Mouse (Mus musculus) cerebellum, postnatal 10 days (tissue): ENCODE results near the gene Lef1.

Experiments used
- DNase-seq, 2 experiments: peaks; one replicate each; pipeline ENCODE4 v3.0.0; 2021; ENCODE audit warnings: mixed read lengths in 2 of 2

Lef1 gene

GRCm38 (mm10) chr3:131108094-131108653, 2.1 kb upstream of the Lef1 start:
- peak; percentile 22 to 50 for DNase-seq

- peak in 1 of 2 experiments; percentile 29 for DNase-seq
Observed at GRCm38 (mm10) chr3:131109066-131109685, 1.1 kb upstream of the Lef1 start.

- peak in 1 of 2 experiments; percentile 33 for DNase-seq
Observed at GRCm38 (mm10) chr3:131109686-131110070, 593 bp upstream of the Lef1 start.

- peak; percentile 39 to 54 for DNase-seq
Observed at GRCm38 (mm10) chr3:131111151-131111850, 1.0 kb downstream of the Lef1 start.

GRCm38 (mm10) chr3:131111851-131112572, 1.7 kb downstream of the Lef1 start:
- peak; percentile 46 to 47 for DNase-seq

GRCm38 (mm10) chr3:131112573-131112955, 2.3 kb downstream of the Lef1 start:
- DNase-seq, result no peak

- peak in 1 of 2 experiments; percentile 11 for DNase-seq
Observed at GRCm38 (mm10) chr3:131113029-131113428, 2.8 kb downstream of the Lef1 start.

- no peak for DNase-seq
Observed at GRCm38 (mm10) chr3:131116116-131116515, 5.8 kb downstream of the Lef1 start.

- DNase-seq, result no peak
Observed at GRCm38 (mm10) chr3:131117352-131117751, 7.1 kb downstream of the Lef1 start.

GRCm38 (mm10) chr3:131117883-131118282, 7.6 kb downstream of the Lef1 start:
- no peak for DNase-seq

GRCm38 (mm10) chr3:131119435-131119834, 9.2 kb downstream of the Lef1 start:
- no peak for DNase-seq

GRCm38 (mm10) chr3:131123501-131123900, 13.2 kb downstream of the Lef1 start:
- no peak for DNase-seq

GRCm38 (mm10) chr3:131125873-131126272, 15.6 kb downstream of the Lef1 start:
- no peak for DNase-seq

- no peak for DNase-seq
Observed at GRCm38 (mm10) chr3:131126438-131126837, 16.2 kb downstream of the Lef1 start.

GRCm38 (mm10) chr3:131134003-131134402, 23.7 kb downstream of the Lef1 start:
- DNase-seq, result no peak

- no peak for DNase-seq
Observed at GRCm38 (mm10) chr3:131135434-131135833, 25.2 kb downstream of the Lef1 start.

- no peak for DNase-seq
Observed at GRCm38 (mm10) chr3:131136455-131136854, 26.2 kb downstream of the Lef1 start.

- DNase-seq, result no peak
Observed at GRCm38 (mm10) chr3:131137119-131137781, 27.0 kb downstream of the Lef1 start.

- no peak for DNase-seq
Observed at GRCm38 (mm10) chr3:131138224-131138623, 28.0 kb downstream of the Lef1 start.

GRCm38 (mm10) chr3:131138797-131139196, 28.5 kb downstream of the Lef1 start:
- no peak for DNase-seq

- DNase-seq, result no peak
Observed at GRCm38 (mm10) chr3:131139345-131140090, 29.2 kb downstream of the Lef1 start.

- no peak for DNase-seq
Observed at GRCm38 (mm10) chr3:131140091-131140462, 29.8 kb downstream of the Lef1 start.
